In genomic region chr13:35129475-35129874, GRCm38 (mm10) we compare ENCODE assay signal across 21 mouse cellular contexts.
DNase-seq lines count a peak whose midpoint lies in the region; ATAC-seq lines count a peak whose summit lies in the region.
"Had no signal": no experiment of that assay in that cellular context is flagged by ENCODE, and none has a peak within 500 bp of the region (broad histone marks: within the 10 kb centered on the region; RNA-seq: fewer than 3 reads in every experiment).

No protein-coding gene starts in this region.

- 75% methylated on average over 2 of the region's 2 CpGs for WGBS in forebrain, embryonic 10.5 days

- H3K27me3 ChIP-seq in megakaryocyte, embryonic 14.5 days (replicated peaks), result no peaks in the 10 kb centered on the region
- no peaks in the 10 kb centered on the region for H3K27me3 ChIP-seq in forebrain, embryonic 10.5 days (ENCODE audit: poor library complexity, severe bottlenecking)
- H3K27me3 ChIP-seq: embryonic facial prominence, embryonic 12.5 days; heart, embryonic 15.5 days; hindbrain, embryonic 12.5 days had no signal

- H3K36me3 ChIP-seq in megakaryocyte, embryonic 14.5 days (replicated peaks; ENCODE audit: low read length), result peaks cover 4% of the 10 kb centered on the region
- no peaks in the 10 kb centered on the region for H3K36me3 ChIP-seq in forebrain, embryonic 10.5 days (replicated peaks)
- H3K36me3 ChIP-seq: embryonic facial prominence, embryonic 12.5 days; heart, embryonic 15.5 days; hindbrain, embryonic 12.5 days; limb, embryonic 10.5 days; midbrain, embryonic 10.5 days had no signal

- ATAC-seq in megakaryocyte, adult 5-6 weeks (ENCODE audit: poor library complexity, severe bottlenecking), result no peak
- ATAC-seq in CD4-positive, CD25-positive, alpha-beta regulatory T cell, adult 4 months, result peak; percentile 85
- ATAC-seq: intestine, postnatal 0 days; lung, postnatal 0 days had no signal

- peaks cover 35% of the 10 kb centered on the region for H3K4me1 ChIP-seq in megakaryocyte, embryonic 14.5 days
- H3K4me1 ChIP-seq in forebrain, embryonic 10.5 days, result 0 out of 2 replicates have a peak, but pooled peaks cover 3% of the 10 kb centered on the region
- H3K4me1 ChIP-seq: embryonic facial prominence, embryonic 12.5 days; heart, embryonic 15.5 days; hindbrain, embryonic 12.5 days; limb, embryonic 10.5 days; midbrain, embryonic 10.5 days had no signal

- no peak overlapping the region for H3K27ac ChIP-seq in forebrain, embryonic 10.5 days
- H3K27ac ChIP-seq: embryonic facial prominence, embryonic 12.5 days; heart, embryonic 15.5 days; hindbrain, embryonic 12.5 days; limb, embryonic 10.5 days; liver, embryonic 14.5 days; midbrain, embryonic 10.5 days had no signal

- peak overlapping the region; percentile 75 for H3K4me3 ChIP-seq in megakaryocyte, embryonic 14.5 days (replicated peaks)
- no peak overlapping the region for H3K4me3 ChIP-seq in forebrain, embryonic 10.5 days
- H3K4me3 ChIP-seq: embryonic facial prominence, embryonic 12.5 days; heart, embryonic 15.5 days; hindbrain, embryonic 12.5 days; limb, embryonic 10.5 days; midbrain, embryonic 10.5 days had no signal

- peaks cover 18% of the 10 kb centered on the region for H3K9me3 ChIP-seq in megakaryocyte, embryonic 14.5 days
- H3K9me3 ChIP-seq in forebrain, embryonic 10.5 days, result no peaks in the 10 kb centered on the region
- H3K9me3 ChIP-seq: embryonic facial prominence, embryonic 12.5 days; heart, embryonic 15.5 days; hindbrain, embryonic 12.5 days; limb, embryonic 10.5 days; midbrain, embryonic 10.5 days had no signal

- DNase-seq in induced T-regulatory cell, adult 2 months (ENCODE audit: low read depth), result peak; percentile 61
- peak; percentile 63 to 76 for DNase-seq in thymus, postnatal 10 days (ENCODE audit: low spot score in 2 of 2)
- no peak for DNase-seq in kidney, adult 11 months
- DNase-seq in forebrain, embryonic 10.5 days (ENCODE audit: extremely low spot score, low spot score), result no peak
- DNase-seq in ovary, postnatal 36 days (ENCODE audit: low spot score), result no peak
- DNase-seq: B cell, adult 2 months; cerebellum, postnatal 36 days; kidney, postnatal 14 days; layer of hippocampus, postnatal 36 days; retina, postnatal 1 day had no signal

Comparison
In these comparisons a context has a peak if more than half of its experiments do, and no peak if none do; other contexts are left out.
1. DNase-seq: peak in induced T-regulatory cell, adult 2 months (single experiment) and thymus, postnatal 10 days (2 of 2); none in kidney, adult 11 months (single experiment), forebrain, embryonic 10.5 days (single experiment) and ovary, postnatal 36 days (single experiment).